Mouse (Mus musculus) induced T-regulatory cell, adult 2 months (primary cell): ENCODE results near the gene Tspan18.

Experiments
- DNase-seq: peaks from one replicate; pipeline ENCODE4 v3.0.0-alpha.2; 2012; ENCODE audit warnings: low read depth

The Tspan18 gene

DNA sequence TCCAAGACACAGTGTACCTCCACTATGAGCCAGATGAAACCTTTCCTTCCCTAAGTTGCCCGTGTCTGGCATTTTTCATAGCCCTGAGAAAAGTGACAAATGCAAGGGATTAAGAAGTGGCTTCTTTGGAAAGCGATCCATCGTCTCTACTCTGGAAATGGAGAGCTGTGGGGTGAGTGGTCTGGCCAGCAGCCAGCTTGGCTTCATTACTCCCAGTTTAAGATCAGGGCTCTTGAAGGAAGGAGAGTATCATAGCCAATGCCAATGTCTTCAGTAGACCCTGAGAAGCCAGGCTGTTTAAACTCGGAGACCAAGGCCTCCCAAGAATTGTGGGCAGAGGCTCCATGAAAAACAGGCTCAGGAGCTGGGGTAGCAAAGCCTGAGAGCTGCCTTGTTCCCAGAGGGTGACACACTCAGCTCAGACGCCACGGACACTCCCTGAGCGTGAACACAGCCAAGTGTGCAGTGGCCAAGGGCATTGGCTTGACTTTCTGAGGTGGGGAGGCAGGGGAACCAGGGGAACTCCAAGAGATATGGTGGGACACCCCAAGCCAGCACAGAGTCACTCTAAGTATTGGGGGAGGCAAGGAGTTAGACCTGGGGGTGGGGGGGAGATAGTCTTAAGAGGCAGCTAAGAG is 115.8 kb downstream of the Tspan18 start:
- DNase-seq: no peak

GRCm38 (mm10) chr2:93217015-93217414 is 117.3 kb downstream of the Tspan18 start:
- DNase-seq: peak; percentile 88

DNA sequence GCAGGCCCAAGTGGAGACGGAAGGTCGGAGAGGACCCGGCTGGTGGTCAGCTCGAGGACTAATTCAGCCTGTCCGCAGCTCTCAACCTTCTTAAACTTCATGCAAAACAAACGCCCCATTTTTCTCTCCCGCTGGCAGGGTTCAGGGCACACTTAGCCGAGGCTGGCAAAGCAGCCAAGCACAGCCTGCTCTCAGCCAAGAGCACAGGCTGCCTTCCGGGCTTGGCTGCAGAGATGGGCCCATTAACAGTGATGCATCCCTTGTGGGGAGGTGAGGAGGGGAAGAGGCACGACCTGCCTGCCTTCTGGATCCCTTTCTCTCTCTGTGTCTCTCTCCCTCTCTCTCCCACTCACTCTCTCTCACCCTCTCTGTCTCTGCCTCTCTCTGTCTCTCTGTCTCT is 118.5 kb downstream of the Tspan18 start:
- DNase-seq: no peak

- DNase-seq: peak; percentile 78
Observed at GRCm38 (mm10) chr2:93214192-93214591, 120.1 kb downstream of the Tspan18 start.

DNA sequence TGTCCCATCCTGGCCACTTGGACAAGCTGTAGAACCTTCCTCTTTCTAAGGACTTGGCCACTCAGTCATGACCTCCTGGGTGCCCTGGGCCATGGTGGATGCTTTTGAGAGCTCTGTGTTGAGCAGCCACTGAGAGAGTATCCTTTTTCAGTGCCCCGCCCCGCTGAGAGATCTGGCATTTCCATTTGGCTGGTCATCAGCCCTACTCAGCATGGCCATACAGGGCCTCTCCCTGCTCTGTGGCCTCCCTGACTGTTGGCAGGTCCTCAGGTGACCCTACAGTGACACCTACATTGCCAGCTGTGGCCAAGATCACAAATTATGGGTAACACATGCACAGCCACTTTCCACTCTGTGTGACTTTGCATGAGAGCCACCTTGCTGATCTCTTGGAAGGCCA is 121.4 kb downstream of the Tspan18 start:
- peak; percentile 5 for DNase-seq

DNA sequence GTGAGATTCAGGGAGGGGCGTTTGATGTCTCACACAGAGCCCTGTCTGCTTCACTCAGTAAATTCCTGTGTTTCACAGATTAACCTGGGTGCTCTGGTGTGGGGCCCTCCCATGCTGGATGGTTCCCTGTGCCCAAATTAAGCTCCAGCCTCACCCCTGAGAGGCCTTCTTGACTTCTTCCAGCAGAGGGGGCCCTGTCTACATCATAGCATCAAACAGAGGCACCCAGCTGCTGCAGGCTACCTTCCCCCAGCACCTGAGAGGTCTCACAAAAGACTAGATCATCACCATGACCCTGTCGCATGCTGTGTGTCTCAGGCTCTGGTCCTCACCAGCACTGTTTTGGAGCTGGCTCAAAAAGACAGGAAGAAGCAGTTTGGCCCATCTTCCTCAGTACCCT is 121.9 kb downstream of the Tspan18 start:
- peak; percentile 61 for DNase-seq

- peak; percentile 3 for DNase-seq
Observed at GRCm38 (mm10) chr2:93206126-93206525, 128.2 kb downstream of the Tspan18 start.

- DNase-seq: peak; percentile 33
Observed at GRCm38 (mm10) chr2:93204571-93204970, 129.7 kb downstream of the Tspan18 start.

GRCm38 (mm10) chr2:93203682-93204081 is 130.6 kb downstream of the Tspan18 start:
- peak; percentile 52 for DNase-seq

GRCm38 (mm10) chr2:93202782-93203181 is 131.5 kb downstream of the Tspan18 start:
- no peak for DNase-seq

DNA sequence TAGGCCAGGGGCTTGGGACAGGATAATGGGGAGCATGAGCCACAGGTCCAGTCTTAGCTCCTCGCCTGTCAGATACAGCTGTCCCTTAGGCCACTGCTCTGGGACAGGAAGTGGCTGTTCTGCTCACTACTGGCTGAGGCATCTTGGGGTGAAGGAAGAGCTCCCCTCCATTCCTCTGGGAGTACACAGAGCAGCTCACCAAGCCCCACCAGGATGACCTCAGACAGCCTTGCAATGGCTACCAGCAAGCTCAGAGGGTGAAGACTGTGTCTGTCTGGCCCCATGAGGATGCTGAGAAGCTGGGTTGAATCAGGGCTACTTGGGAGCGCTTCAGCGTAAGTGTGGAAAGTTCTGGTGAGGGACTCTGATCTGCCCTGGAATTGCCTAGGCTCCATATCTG is 132.3 kb downstream of the Tspan18 start:
- no peak for DNase-seq

DNA sequence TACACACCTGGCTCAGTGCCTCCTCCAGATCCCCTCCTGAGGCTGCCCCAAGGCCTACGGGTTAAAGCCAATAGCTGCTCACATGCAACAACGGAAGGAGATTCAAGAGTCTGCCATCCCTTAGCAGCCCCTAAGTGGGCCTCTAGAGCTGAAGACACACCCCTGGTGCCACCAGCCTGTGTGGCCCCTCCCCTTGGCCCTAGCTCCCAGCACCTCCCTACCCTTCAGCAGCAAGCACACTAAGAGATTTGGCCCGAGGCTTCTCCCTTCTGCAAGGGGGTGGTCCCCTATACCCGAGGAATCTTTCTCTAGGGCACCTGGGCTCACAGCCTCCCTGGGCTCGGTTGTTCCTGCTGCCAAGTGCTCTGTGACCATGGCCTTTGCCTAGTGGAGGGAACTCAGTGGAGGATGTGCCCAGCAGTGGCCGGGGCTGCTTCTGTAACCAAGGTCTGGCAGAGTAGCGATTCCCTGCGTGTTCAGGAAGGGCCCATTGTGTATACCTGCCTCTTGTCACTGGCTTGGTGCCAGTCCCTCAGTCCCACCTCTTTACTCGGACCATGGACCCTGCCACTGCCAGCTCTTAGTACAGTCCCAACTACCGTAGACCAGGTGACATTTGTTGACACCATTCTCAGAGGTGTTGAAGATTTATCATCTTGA is 133.5 kb downstream of the Tspan18 start:
- DNase-seq: no peak

GRCm38 (mm10) chr2:93199531-93199974 is 134.8 kb downstream of the Tspan18 start:
- DNase-seq: peak; percentile 84

GRCm38 (mm10) chr2:93198846-93199245 is 135.5 kb downstream of the Tspan18 start:
- DNase-seq: peak; percentile 95

- DNase-seq: peak; percentile 40
Observed at GRCm38 (mm10) chr2:93193806-93194205, 140.5 kb downstream of the Tspan18 start.

DNA sequence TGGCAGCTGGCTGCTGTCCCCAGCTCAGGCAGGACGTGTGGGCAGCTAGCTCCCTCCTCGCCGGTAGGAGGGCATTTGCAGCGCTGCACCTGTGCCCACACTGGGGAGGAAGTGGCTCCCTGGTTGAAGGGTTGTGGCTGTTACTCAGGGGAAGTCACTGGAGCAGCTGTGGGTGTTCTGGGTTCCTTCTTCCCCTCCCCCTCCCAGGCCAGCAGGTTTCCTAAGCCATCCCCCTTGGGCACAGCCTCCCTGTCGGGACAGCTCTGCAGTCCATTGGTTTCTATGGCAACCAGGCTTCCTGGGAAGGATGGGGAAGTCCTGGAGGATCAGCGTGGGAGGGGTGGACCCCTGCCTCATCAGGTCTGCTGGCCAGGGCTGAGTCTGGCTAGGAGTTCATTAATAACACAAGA is 141.6 kb downstream of the Tspan18 start:
- peak; percentile 88 for DNase-seq

DNA sequence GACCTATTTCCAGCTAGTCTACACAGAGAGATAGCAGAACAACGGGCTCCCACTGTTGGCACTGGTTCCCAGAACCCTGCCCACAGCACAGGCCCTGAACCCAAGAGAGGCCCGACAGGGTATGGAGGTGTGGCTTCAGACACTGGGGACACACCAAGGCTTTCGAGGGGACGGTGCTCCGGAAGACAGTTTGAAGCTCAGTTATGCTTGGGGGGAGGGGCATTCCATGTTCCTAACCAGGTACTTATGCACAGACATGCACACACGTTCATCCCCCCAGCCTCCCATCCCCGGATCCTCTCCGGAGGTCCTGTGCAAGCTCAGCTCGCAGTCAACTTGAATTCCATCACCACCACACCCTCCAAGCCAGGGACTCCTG is 142.1 kb downstream of the Tspan18 start:
- peak; percentile 80 for DNase-seq

- DNase-seq: no peak
Observed at GRCm38 (mm10) chr2:93191488-93192181, 142.7 kb downstream of the Tspan18 start.

GRCm38 (mm10) chr2:93190771-93191487 is 143.4 kb downstream of the Tspan18 start:
- DNase-seq: peak; percentile 67

GRCm38 (mm10) chr2:93188761-93189458 is 145.4 kb downstream of the Tspan18 start:
- peak; percentile 75 for DNase-seq

DNA sequence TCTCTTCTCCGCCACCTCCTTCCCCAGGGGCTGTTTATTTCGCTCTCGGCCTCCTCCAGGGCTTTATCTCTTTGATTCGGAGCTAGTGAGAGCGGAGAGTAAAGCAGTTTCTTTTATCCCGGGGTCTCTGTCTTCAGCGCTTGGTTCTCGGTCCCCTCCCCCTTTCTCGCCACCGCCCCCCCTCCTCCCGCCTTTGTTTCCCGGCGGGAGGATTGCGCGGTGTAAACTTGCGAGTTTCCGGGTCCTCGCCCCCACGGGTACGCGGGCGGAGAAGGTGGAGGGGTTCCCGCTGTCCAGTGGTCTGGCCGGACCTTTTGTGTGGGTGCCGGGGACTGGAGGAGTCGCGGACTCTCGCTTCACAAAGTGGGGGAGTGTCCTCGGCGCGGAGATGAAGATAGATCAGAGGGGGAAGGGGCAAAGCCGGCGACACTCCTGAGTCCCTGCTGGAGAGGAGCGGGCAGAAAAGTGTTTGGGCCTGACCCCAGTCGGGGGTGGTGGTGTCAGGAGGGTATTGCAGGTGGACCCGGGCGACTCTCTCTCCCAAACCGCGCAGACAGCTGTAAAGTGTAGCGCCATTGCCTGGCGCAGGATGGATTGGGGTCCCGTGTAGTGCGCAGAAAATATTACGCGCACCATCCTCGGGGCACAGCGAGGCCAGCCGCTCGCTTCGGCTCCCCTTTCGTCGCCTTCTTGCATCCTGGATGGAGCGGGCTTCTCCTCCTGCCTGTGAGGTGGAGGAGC is 146.1 kb downstream of the Tspan18 start:
- peak; percentile 62 for DNase-seq
